Mouse (Mus musculus) E14TG2a.4 (cell line): ENCODE data around the gene Mef2a.

Experiments
- CTCF ChIP-seq: conservative IDR thresholded peaks from 2 replicates; pipeline ENCODE4 v1.5.1; 2014; ENCODE audit warnings: low read length
- NANOG ChIP-seq: IDR thresholded peaks from 2 replicates; pipeline ENCODE4 v1.6.1; 2014; ENCODE audit warnings: borderline replicate concordance, low read length, mixed read lengths
- POU5F1 ChIP-seq: IDR thresholded peaks from 2 replicates; pipeline ENCODE4 v1.6.1; 2014; ENCODE audit warnings: low read length, borderline replicate concordance

- TF ChIP-seq CTCF (no peak), POU5F1 (no peak), NANOG (no peak)
Observed at GRCm38 (mm10) chr7:67227538-67227937, 145.1 kb downstream of the Mef2a start.
